Mouse (Mus musculus): ENCODE data around the gene 4921524J17Rik.

4921524J17Rik gene

DNA sequence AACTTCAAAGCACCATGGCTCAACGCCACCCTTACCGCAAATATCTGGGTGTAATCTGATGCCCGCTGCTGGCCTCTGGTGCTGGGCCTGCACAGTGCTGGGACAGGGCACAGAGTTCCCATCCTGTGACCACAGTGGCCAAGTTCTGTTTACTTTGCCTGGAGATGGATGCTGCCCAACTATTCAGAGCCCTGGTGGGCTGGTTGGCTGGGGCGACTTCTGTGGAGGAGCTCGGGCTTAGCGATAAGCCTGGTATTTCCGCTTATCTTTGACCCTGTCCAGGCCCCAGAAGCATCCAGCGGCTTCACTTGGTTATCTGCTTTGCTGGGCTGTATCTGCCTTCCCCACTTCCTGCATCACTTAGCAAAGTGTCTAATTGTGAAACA, 51.8 kb downstream of the 4921524J17Rik start:
- Histone ChIP-seq H3K27me3 (ENCODE audit: control insufficient read depth, insufficient read depth, low read length, poor library complexity, severe bottlenecking) (no peaks in the 10 kb centered on the region; the same call in 1 of the 2 replicates), H3K36me3 (ENCODE audit: control insufficient read depth, insufficient read depth, low read length, poor library complexity, severe bottlenecking) (no peaks in the 10 kb centered on the region)
- no peak for DNase-seq (ENCODE audit: low read depth, low spot score)

GRCm38 (mm10) chr8:85380123-85380823, 52.4 kb downstream of the 4921524J17Rik start:
- DNase-seq (ENCODE audit: low read depth, low spot score): no peak
- Histone ChIP-seq H3K36me3 (ENCODE audit: control insufficient read depth, insufficient read depth, low read length, poor library complexity, severe bottlenecking) (no peaks in the 10 kb centered on the region), H3K27me3 (ENCODE audit: control insufficient read depth, insufficient read depth, low read length, poor library complexity, severe bottlenecking) (no peaks in the 10 kb centered on the region)

DNA sequence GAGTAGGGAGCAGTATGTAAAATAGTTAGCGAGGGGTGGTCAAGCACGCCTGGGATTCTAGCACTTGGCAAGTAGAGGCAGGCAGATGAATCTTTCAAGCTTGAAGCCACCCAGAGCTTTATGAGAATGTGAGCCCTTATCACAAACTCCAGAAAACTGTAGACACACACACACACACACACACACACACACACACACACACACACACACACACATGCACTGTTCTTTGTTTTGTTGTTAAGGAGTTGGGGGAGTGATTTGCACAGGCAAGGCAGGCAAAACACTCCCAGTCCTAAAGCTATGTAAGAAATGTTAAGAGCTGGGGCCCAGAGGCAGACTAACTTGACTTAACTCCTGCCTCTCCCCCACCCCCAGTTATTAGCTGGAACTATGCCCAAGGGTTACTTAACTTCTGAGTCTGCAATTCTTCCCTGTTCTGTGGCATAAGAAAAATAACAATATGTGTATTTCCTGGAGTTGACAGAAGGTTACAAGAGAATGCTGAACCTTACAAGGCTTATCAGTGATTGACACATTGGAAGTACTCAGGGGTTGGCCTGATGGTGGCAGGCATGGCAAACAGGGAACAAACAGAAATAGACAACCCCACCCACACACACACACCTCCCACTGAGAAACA, 53.4 kb downstream of the 4921524J17Rik start:
- no peak for DNase-seq (ENCODE audit: low read depth, low spot score)
- Histone ChIP-seq H3K36me3 (ENCODE audit: control insufficient read depth, insufficient read depth, low read length, poor library complexity, severe bottlenecking) (no peaks in the 10 kb centered on the region), H3K27me3 (ENCODE audit: control insufficient read depth, insufficient read depth, low read length, poor library complexity, severe bottlenecking) (no peaks in the 10 kb centered on the region)

DNA sequence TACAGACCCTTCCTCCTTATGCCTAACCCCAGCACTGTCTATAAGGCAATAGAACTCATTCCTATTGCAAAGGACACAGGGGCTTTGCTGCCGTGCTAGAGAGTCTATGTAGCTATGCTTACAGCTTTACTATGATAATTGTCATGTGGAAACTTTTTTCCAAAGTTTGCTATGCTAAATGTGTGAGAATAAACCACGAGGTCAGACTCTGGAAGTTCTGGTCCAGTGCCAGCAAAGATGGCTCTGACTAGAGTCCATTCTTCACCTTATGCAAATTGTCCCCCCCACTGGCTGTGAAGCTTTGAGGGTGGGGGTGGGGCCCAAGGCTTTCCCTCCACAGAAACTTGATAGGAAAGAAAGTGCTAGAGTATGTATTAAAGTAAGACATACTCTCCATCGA, 56.1 kb downstream of the 4921524J17Rik start:
- no peaks in the 10 kb centered on the region for H3K27me3 ChIP-seq (ENCODE audit: control insufficient read depth, insufficient read depth, low read length, poor library complexity, severe bottlenecking)
- DNase-seq (ENCODE audit: low read depth, low spot score): no peak
- H3K36me3 ChIP-seq (ENCODE audit: control insufficient read depth, insufficient read depth, low read length, poor library complexity, severe bottlenecking): no peaks in the 10 kb centered on the region

DNA sequence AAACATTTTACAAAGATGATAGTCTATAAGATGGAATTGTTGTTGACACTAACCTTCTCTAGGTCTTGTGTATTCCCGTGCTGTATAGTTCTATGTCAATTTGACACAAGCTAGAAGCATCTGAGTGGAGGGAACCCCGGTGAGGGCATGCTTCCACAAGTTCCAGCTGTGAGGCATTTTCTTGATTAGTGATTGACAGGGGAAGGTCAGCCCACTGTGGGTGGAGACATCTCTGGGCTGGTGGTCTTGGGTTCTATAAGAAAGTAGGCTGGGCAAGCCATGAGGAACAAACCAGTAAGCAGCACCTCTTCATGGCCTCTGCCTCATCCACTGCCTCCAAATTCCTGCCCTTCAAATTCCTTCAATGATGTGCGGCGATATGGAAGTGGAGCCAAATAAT, 58.3 kb downstream of the 4921524J17Rik start:
- no peak for DNase-seq (ENCODE audit: low read depth, low spot score)

GRCm38 (mm10) chr8:85373435-85374039, 59.1 kb downstream of the 4921524J17Rik start:
- Histone ChIP-seq H3K27me3 (ENCODE audit: control insufficient read depth, insufficient read depth, low read length, poor library complexity, severe bottlenecking) (no peaks in the 10 kb centered on the region), H3K36me3 (ENCODE audit: control insufficient read depth, insufficient read depth, low read length, poor library complexity, severe bottlenecking) (no peaks in the 10 kb centered on the region)
- no peak for DNase-seq (ENCODE audit: low read depth, low spot score)

More for the DNA sequence above, 58.3 kb downstream of the 4921524J17Rik start:
- Histone ChIP-seq H3K36me3 (ENCODE audit: control insufficient read depth, insufficient read depth, low read length, poor library complexity, severe bottlenecking) (no peaks in the 10 kb centered on the region), H3K27me3 (ENCODE audit: control insufficient read depth, insufficient read depth, low read length, poor library complexity, severe bottlenecking) (no peaks in the 10 kb centered on the region)

DNA sequence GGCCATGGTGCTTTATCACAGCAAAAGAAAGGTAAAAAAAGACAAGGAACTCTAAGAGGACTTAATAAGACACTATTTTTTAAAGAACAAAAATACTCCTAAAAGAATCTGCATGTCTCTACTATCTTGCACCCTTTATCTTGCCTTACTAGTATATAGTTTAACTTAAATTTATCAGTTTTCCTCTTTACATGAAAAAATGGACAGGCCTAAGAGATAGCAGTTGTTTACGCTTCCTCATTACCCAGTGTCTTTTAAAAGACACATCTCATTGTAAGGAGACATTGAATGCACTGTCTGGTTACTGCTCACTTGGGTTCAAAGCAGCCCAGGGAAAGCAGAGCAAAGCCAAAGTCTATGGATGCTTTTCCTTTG, 60.2 kb downstream of the 4921524J17Rik start:
- Histone ChIP-seq H3K36me3 (ENCODE audit: control insufficient read depth, insufficient read depth, low read length, poor library complexity, severe bottlenecking) (no peaks in the 10 kb centered on the region), H3K27me3 (ENCODE audit: control insufficient read depth, insufficient read depth, low read length, poor library complexity, severe bottlenecking) (no peaks in the 10 kb centered on the region)
- no peak for DNase-seq (ENCODE audit: low read depth, low spot score)

DNA sequence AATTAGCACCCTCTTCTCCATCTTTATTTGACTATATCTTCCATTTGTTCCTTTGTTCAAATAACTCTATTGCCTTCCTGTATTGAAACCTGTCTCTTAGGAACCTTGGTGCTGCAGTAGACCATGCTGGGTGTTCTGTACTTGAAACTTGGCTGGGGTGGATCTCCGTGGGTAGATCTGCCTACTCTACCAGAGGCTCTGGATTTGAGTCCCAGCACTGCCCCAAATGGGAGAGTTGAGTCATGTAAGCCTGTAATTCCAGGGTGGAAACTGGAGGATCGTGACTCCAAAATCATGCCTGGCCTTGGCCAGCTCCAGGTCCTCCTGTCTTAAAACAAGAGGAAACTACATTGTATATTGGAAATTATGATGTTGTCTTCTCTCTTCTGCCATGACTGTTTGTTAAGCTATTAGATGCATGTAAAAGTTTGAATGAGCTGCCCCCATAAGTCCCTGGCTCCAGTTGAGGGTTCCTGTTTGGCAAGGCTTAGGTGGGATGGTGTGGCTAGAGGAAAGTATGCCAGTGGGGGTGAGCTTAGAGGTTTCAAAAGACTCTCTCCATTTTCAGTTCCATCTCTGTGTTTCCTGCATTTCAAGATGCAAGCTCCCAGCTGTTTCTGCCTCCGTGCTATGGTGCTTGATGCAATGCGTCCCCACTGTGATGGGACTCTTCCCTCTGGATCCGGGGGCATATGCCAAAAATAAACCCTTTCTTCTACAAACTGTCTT, 60.7 kb downstream of the 4921524J17Rik start:
- Histone ChIP-seq H3K36me3 (ENCODE audit: control insufficient read depth, insufficient read depth, low read length, poor library complexity, severe bottlenecking) (no peaks in the 10 kb centered on the region), H3K27me3 (ENCODE audit: control insufficient read depth, insufficient read depth, low read length, poor library complexity, severe bottlenecking) (no peaks in the 10 kb centered on the region)
- DNase-seq (ENCODE audit: low read depth, low spot score): no peak

DNA sequence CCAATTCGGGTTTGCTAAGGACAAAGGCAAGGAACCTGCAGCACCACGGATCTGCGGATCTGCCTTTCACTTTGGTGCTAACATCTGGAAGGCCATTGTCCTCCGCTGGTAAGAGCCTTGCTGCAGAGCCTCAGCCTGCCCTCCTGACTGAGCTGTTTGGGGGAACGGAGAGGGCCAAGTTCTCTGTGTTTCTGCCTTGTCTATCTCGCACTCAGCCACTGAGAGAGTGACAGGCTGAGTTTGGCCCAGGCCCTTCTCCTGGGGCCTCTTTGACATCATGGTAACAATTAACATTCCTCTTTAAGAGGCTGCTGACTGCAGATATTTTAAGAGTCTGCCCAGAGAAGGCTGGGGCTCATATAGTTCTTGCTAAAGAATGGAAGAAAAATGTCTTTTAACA, 67.5 kb downstream of the 4921524J17Rik start:
- DNase-seq (ENCODE audit: low read depth, low spot score): no peak

GRCm38 (mm10) chr8:85364628-85365027, 68.0 kb downstream of the 4921524J17Rik start:
- H3K36me3 ChIP-seq (ENCODE audit: control insufficient read depth, insufficient read depth, low read length, poor library complexity, severe bottlenecking): no peaks in the 10 kb centered on the region
- H3K27me3 ChIP-seq (ENCODE audit: control insufficient read depth, insufficient read depth, low read length, poor library complexity, severe bottlenecking): no peaks in the 10 kb centered on the region
- no peak for DNase-seq (ENCODE audit: low read depth, low spot score)

More for the DNA sequence above, 67.5 kb downstream of the 4921524J17Rik start:
- Histone ChIP-seq H3K27me3 (ENCODE audit: control insufficient read depth, insufficient read depth, low read length, poor library complexity, severe bottlenecking) (no peaks in the 10 kb centered on the region), H3K36me3 (ENCODE audit: control insufficient read depth, insufficient read depth, low read length, poor library complexity, severe bottlenecking) (no peaks in the 10 kb centered on the region)

- DNase-seq (ENCODE audit: low read depth, low spot score): no peak
- H3K36me3 ChIP-seq (ENCODE audit: control insufficient read depth, insufficient read depth, low read length, poor library complexity, severe bottlenecking): no peaks in the 10 kb centered on the region
Observed at GRCm38 (mm10) chr8:85363406-85363805, 69.2 kb downstream of the 4921524J17Rik start.

GRCm38 (mm10) chr8:85362211-85362610, 70.4 kb downstream of the 4921524J17Rik start:
- Histone ChIP-seq H3K27me3 (ENCODE audit: control insufficient read depth, insufficient read depth, low read length, poor library complexity, severe bottlenecking) (no peaks in the 10 kb centered on the region), H3K36me3 (ENCODE audit: control insufficient read depth, insufficient read depth, low read length, poor library complexity, severe bottlenecking) (no peaks in the 10 kb centered on the region)
- DNase-seq (ENCODE audit: low read depth, low spot score): no peak

More at GRCm38 (mm10) chr8:85363406-85363805, 69.2 kb downstream of the 4921524J17Rik start:
- no peaks in the 10 kb centered on the region for H3K27me3 ChIP-seq (ENCODE audit: control insufficient read depth, insufficient read depth, low read length, poor library complexity, severe bottlenecking)
